Mouse (Mus musculus) heart, postnatal 36 days (tissue): Measurements from ENCODE around the gene Flvcr1. TPM values are rescaled to one million over a fixed set of nuclear protein-coding genes. Genes with fewer than 3 reads are reported as not detected.

Source experiments
- total RNA-seq, 2 experiments: library from RNA; stranded (reverse); gene quantifications; 2 replicates each; pipeline ENCODE4 v1.2.3; 2021

Flvcr1 gene
- total RNA-seq, 2 experiments from 2014 or later: 5.0 to 5.4 TPM

Other genes starting within 250 kb of the Flvcr1 start
- gene Rps6kc1, start 114.4 kb downstream of the Flvcr1 start, total RNA-seq: 10 to 100 TPM; 17.4 to 17.9 TPM
- gene Angel2, start 101.0 kb downstream of the Flvcr1 start, total RNA-seq: 10 to 100 TPM; 27.9 to 29.9 TPM
- under 1 TPM; 0.35 to 0.56 TPM for gene Vash2, start 46.9 kb downstream of the Flvcr1 start, total RNA-seq
- gene Spata45, start 10.5 kb upstream of the Flvcr1 start, total RNA-seq: not detected
- gene Tatdn3, start 36.8 kb upstream of the Flvcr1 start, total RNA-seq: 10 to 100 TPM; 12.2 to 15.5 TPM
- gene Nsl1, start 36.9 kb upstream of the Flvcr1 start, total RNA-seq: under 1 TPM; 0.27 to 0.75 TPM
- under 1 TPM; 0.39 to 0.62 TPM for gene Batf3, start 71.7 kb upstream of the Flvcr1 start, total RNA-seq
- gene Fam71a, start 138.7 kb upstream of the Flvcr1 start, total RNA-seq: not detected
- gene Atf3, start 191.9 kb upstream of the Flvcr1 start, total RNA-seq: 10 to 100 TPM in 1 of 2 experiments, 1 to 10 TPM in 1; 5.0 to 17.9 TPM